Mouse (Mus musculus) heart, adult 2 months (tissue): ENCODE measurements at regions not wholly inside any gene's neighbourhood (a gene's known extent, or its start where the extent isn't known, plus 50 kb on each side); places are given as distances from the start of the nearest gene placed in this dataset.

Source experiments
- CTCF ChIP-seq: fragments of 200-600 bp; IDR thresholded peaks from 2 replicates; pipeline ENCODE4 v1.8.1; 2022; ENCODE audit warnings: antibody characterized with exemption, mild to moderate bottlenecking, moderate library complexity
- POLR2A ChIP-seq: fragments of 200-500 bp; IDR thresholded peaks from 2 replicates; pipeline ENCODE4 v1.6.1; 2011; ENCODE audit warnings: mild to moderate bottlenecking, low read depth, low read length, control low read depth; ENCODE audit not compliant: insufficient read depth

DNA sequence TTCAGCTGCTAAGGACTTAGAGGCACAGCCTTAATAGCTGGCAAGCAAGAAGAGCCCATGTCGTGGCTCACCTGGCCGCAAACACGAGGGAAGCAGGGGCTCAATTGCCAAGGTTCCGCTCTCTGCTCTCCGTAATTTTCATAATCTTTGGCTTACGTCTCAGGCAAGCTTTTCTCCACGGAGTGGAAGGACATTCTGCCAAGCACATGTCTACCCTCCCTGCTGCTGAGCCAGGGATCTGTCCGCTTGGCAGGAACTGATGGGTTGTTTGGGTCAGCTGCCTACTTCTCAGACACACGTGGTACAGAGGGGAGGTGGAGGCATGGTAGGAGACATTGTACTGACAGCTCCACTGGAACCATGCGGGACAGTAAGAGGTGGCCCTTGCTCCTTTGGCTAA, 61.7 kb upstream of the Zbtb40 start:
- TF ChIP-seq CTCF (no peak), POLR2A (no peak)
